Mouse (Mus musculus) CH12.LX (cell line): ENCODE measurements around the gene Sptlc3. TPM values are rescaled to one million over a fixed set of nuclear protein-coding genes. Genes with fewer than 3 reads are reported as not detected.

ENCODE experiments used
- DNase-seq: peaks from one replicate; pipeline ENCODE4 v3.0.0-alpha.2; 2013; ENCODE audit errors: extremely low read depth
- H3K27ac ChIP-seq: 2 replicates; pipeline ENCODE4 v1.5.1; 2012; ENCODE audit warnings: low read depth, mild to moderate bottlenecking, control low read depth, moderate library complexity; ENCODE audit not compliant: insufficient read depth
- H3K27me3 ChIP-seq: replicated peaks from 2 replicates; pipeline ENCODE3; 2012; ENCODE audit warnings: inconsistent platforms
- H3K36me3 ChIP-seq, 2 experiments: replicated peaks in 1 of 2; 2 replicates each; pipeline versions ENCODE3 to v1.6.1; 2012; ENCODE audit warnings: inconsistent platforms in 1 of 2, low read length in 1 of 2, mild to moderate bottlenecking in 1 of 2, mixed read lengths in 1 of 2, moderate library complexity in 1 of 2; ENCODE audit not compliant: control insufficient read depth in 1 of 2, insufficient read depth in 1 of 2
- H3K4me1 ChIP-seq, 2 experiments: 2 replicates each; pipeline ENCODE4 v1.6.1; 2012; ENCODE audit warnings: inconsistent platforms in 1 of 2, moderate library complexity in 1 of 2; ENCODE audit not compliant: insufficient read depth in 2 of 2, control insufficient read depth in 1 of 2
- H3K4me2 ChIP-seq: 2 replicates; pipeline ENCODE4 v1.6.1; 2012; ENCODE audit warnings: low read depth, mild to moderate bottlenecking, control low read depth; ENCODE audit not compliant: poor library complexity, insufficient read depth, severe bottlenecking
- H3K4me3 ChIP-seq, 3 experiments: fragments of 150-350 bp in 1 of 3; sonication (generic) in 1 of 3; replicated peaks in 1 of 3; 2 replicates each; pipeline versions ENCODE3 to v1.5.1; 2011 to 2012; ENCODE audit warnings: low read depth in 2 of 3, low read length in 2 of 3, mild to moderate bottlenecking in 2 of 3, moderate library complexity in 2 of 3, control low read depth in 1 of 3, improper control_type of control experiment in 1 of 3, inconsistent platforms in 1 of 3, mixed read lengths in 1 of 3; ENCODE audit not compliant: poor library complexity in 1 of 3
- H3K79me2 ChIP-seq: replicated peaks from 2 replicates; pipeline ENCODE4 v1.6.1; 2012; ENCODE audit warnings: mild to moderate bottlenecking, moderate library complexity; ENCODE audit not compliant: control insufficient read depth, poor library complexity, insufficient read depth, severe bottlenecking; ENCODE audit errors: extremely low read depth
- H3K9ac ChIP-seq: 2 replicates; pipeline ENCODE4 v1.6.1; 2012; ENCODE audit warnings: low read depth, mild to moderate bottlenecking, control low read depth, moderate library complexity; ENCODE audit not compliant: insufficient read depth
- H3K9me3 ChIP-seq: replicated peaks from 2 replicates; pipeline ENCODE3; 2012; ENCODE audit warnings: low read length, inconsistent platforms, mixed read lengths
- BHLHE40 ChIP-seq: IDR thresholded peaks from 2 replicates; pipeline ENCODE4 v1.6.1; 2011; ENCODE audit warnings: mild to moderate bottlenecking, low read depth, low read length, improper control_type of control experiment
- CHD1 ChIP-seq: IDR thresholded peaks from 2 replicates; pipeline ENCODE4 v1.6.1; 2012; ENCODE audit warnings: low read depth, low read length, improper control_type of control experiment, inconsistent platforms
- CHD2 ChIP-seq: IDR thresholded peaks from 2 replicates; pipeline ENCODE4 v1.6.1; 2011; ENCODE audit warnings: low read length, improper control_type of control experiment
- CTCF ChIP-seq, 2 experiments: IDR thresholded peaks in 1 of 2; conservative IDR thresholded peaks in 1 of 2; 2 replicates each; pipeline ENCODE4 v1.5.1; 2011 to 2012; ENCODE audit warnings: low read depth in 2 of 2, low read length in 2 of 2, improper control_type of control experiment in 1 of 2, inconsistent platforms in 1 of 2, mild to moderate bottlenecking in 1 of 2, moderate library complexity in 1 of 2
- E2F4 ChIP-seq: IDR thresholded peaks from 2 replicates; pipeline ENCODE4 v1.6.1; 2011; ENCODE audit warnings: low read depth, low read length, improper control_type of control experiment; ENCODE audit not compliant: insufficient replicate concordance
- ELF1 ChIP-seq: IDR thresholded peaks from 2 replicates; pipeline ENCODE4 v1.6.1; 2014; ENCODE audit warnings: low read depth, mild to moderate bottlenecking, inconsistent platforms, low read length, improper control_type of control experiment
- GABPA ChIP-seq: IDR thresholded peaks from 2 replicates; pipeline ENCODE4 v1.6.1; 2012; ENCODE audit warnings: low read depth, low read length, improper control_type of control experiment, inconsistent platforms; ENCODE audit not compliant: insufficient replicate concordance
- JUN ChIP-seq: IDR thresholded peaks from 2 replicates; pipeline ENCODE4 v1.6.1; 2011; ENCODE audit warnings: low read depth, mild to moderate bottlenecking, low read length, improper control_type of control experiment, moderate library complexity; ENCODE audit not compliant: insufficient read depth
- JUND ChIP-seq: conservative IDR thresholded peaks from 2 replicates; pipeline ENCODE4 v1.6.1; 2011; ENCODE audit warnings: low read depth, low read length, improper control_type of control experiment
- MAX ChIP-seq: IDR thresholded peaks from 2 replicates; pipeline ENCODE4 v1.6.1; 2011; ENCODE audit warnings: low read length, improper control_type of control experiment
- MAZ ChIP-seq: IDR thresholded peaks from 2 replicates; pipeline ENCODE4 v1.6.1; 2012; ENCODE audit warnings: low read depth, mild to moderate bottlenecking, inconsistent platforms, low read length, improper control_type of control experiment, moderate library complexity
- MEF2A ChIP-seq: IDR thresholded peaks from 2 replicates; pipeline ENCODE4 v1.6.1; 2014; ENCODE audit warnings: low read depth, mild to moderate bottlenecking, inconsistent platforms, low read length, improper control_type of control experiment, borderline replicate concordance
- MXI1 ChIP-seq: IDR thresholded peaks from 2 replicates; pipeline ENCODE4 v1.6.1; 2011; ENCODE audit warnings: mild to moderate bottlenecking, low read depth, low read length, improper control_type of control experiment
- MYC ChIP-seq: IDR thresholded peaks from 2 replicates; pipeline ENCODE4 v1.6.1; 2011; ENCODE audit warnings: low read depth, mild to moderate bottlenecking, improper control_type of control experiment, low read length
- PAX5 ChIP-seq: IDR thresholded peaks from 2 replicates; pipeline ENCODE4 v1.6.1; 2012; ENCODE audit warnings: low read length, inconsistent platforms, mixed read lengths
- POLR2A ChIP-seq: IDR thresholded peaks from 2 replicates; pipeline ENCODE4 v1.6.1; 2011; ENCODE audit warnings: low read depth, mild to moderate bottlenecking, improper control_type of control experiment, low read length
- POLR2AphosphoS2 ChIP-seq: IDR thresholded peaks from 2 replicates; pipeline ENCODE4 v1.6.1; 2011; ENCODE audit warnings: low read depth, low read length, improper control_type of control experiment
- RAD21 ChIP-seq: IDR thresholded peaks from 2 replicates; pipeline ENCODE4 v1.6.1; 2011; ENCODE audit warnings: low read depth, mild to moderate bottlenecking, low read length, improper control_type of control experiment, moderate library complexity
- SIN3A ChIP-seq: IDR thresholded peaks from 2 replicates; pipeline ENCODE4 v1.6.1; 2012; ENCODE audit warnings: low read length, improper control_type of control experiment, inconsistent platforms
- TBP ChIP-seq: conservative IDR thresholded peaks from 2 replicates; pipeline ENCODE4 v1.6.1; 2011; ENCODE audit warnings: low read depth, low read length, improper control_type of control experiment
- USF2 ChIP-seq: conservative IDR thresholded peaks from 2 replicates; pipeline ENCODE4 v1.6.1; 2011; ENCODE audit warnings: low read depth, low read length, improper control_type of control experiment
- ZC3H11A ChIP-seq: IDR thresholded peaks from 2 replicates; pipeline ENCODE4 v1.6.1; 2012; ENCODE audit warnings: low read depth, mild to moderate bottlenecking, inconsistent platforms, low read length, improper control_type of control experiment
- ZMIZ1 ChIP-seq: IDR thresholded peaks from 2 replicates; pipeline ENCODE4 v1.6.1; 2012; ENCODE audit warnings: low read depth, mild to moderate bottlenecking, inconsistent platforms, low read length, improper control_type of control experiment
- ZNF384 ChIP-seq: IDR thresholded peaks from 2 replicates; pipeline ENCODE4 v1.6.1; 2012; ENCODE audit warnings: low read depth, low read length, improper control_type of control experiment, inconsistent platforms
- dilution Hi-C: fragments of 300-500 bp; cut with MboI; formaldehyde crosslinking; loops from 2 replicates; pipeline ENCODE4 v1.14.3; 2020; ENCODE audit warnings: low sequenced_read_pairs; ENCODE audit not compliant: extremely low pct_unique_long_range_greater_than_20kb, extremely low pct_ligation_motif_present
- in situ Hi-C: fragments of 300-500 bp; cut with MboI; formaldehyde crosslinking; loops from 3 replicates; pipeline ENCODE4 v1.14.3; 2019; ENCODE audit warnings: low sequenced_read_pairs, low pct_ligation_motif_present, low pct_unique_long_range_greater_than_20kb, mixed read lengths
- polyA plus RNA-seq: library from polyadenylated mRNA; unstranded; fragments of >175 nt; gene quantifications from 2 replicates; pipeline ENCODE4 v1.2.1, GENCODE M21; 2012; ENCODE audit warnings: low read depth; ENCODE audit not compliant: insufficient read length
- total RNA-seq, 2 experiments: library from RNA; depleted of rRNA; stranded (reverse); fragments of 300-350 nt in 1 of 2; fragments of >200 nt in 1 of 2; gene quantifications; 2 replicates each; pipeline ENCODE4 v1.2.3; 2012 to 2014

Sptlc3 gene
- total and polyA plus RNA-seq, 3 experiments = not detected

GRCm38 (mm10) chr2:139626496-139626895 lies 132.8 kb downstream of the Sptlc3 start:
- H3K4me2 ChIP-seq = no peak overlapping the region
- no peak for TF ChIP-seq CHD2
- no peak for TF ChIP-seq TBP
- no peak for TF ChIP-seq USF2
- TF ChIP-seq POLR2A = no peak
- TF ChIP-seq MAZ = no peak
- TF ChIP-seq JUND = no peak
- TF ChIP-seq JUN = no peak
- in situ Hi-C loops = no loop called here

GRCm38 (mm10) chr2:139628731-139629130 lies 135.0 kb downstream of the Sptlc3 start:
- Histone ChIP-seq H3K4me1 (peaks cover 0 to 6% of the 10 kb centered on the region in 2 experiments; a peak in 1 of 4 replicates), H3K36me3 (no peaks in the 10 kb centered on the region), H3K9me3 (no peaks in the 10 kb centered on the region), H3K79me2 (no peaks in the 10 kb centered on the region), H3K4me3 (peak overlapping the region in 1 of 3 experiments; percentile 41), H3K27ac (no peak overlapping the region), H3K27me3 (no peaks in the 10 kb centered on the region), H3K9ac (peak overlapping the region; percentile 66), H3K4me2 (peak overlapping the region; percentile 88)
- in situ Hi-C loops = no loop called here
- no peak for DNase-seq
- TF ChIP-seq ZMIZ1 (no peak), CTCF (conservative IDR thresholded peaks at IDR 0.05 in 1 of 2, IDR thresholded peaks at IDR 0.05 in 1 of 2; ENCODE audit: low read depth in 2 of 2, low read length in 2 of 2) (no peak), ELF1 (no peak), CHD1 (no peak), MEF2A (no peak), SIN3A (no peak), ZNF384 (no peak), E2F4 (no peak), MAX (no peak), GABPA (no peak), BHLHE40 (peak; percentile 36; the same call in 1 of the 2 replicates), PAX5 (no peak), JUND (no peak), POLR2AphosphoS2 (no peak), MXI1 (peak; percentile 43), RAD21 (no peak), MYC (0 out of 2 replicates have a peak, but pooled peaks have one; percentile 41), ZC3H11A (no peak)
- dilution Hi-C loops = no loop called here

More at GRCm38 (mm10) chr2:139626496-139626895, 132.8 kb downstream of the Sptlc3 start:
- DNase-seq = no peak
- Histone ChIP-seq H3K36me3 (no peaks in the 10 kb centered on the region), H3K27ac (no peak overlapping the region), H3K9ac (no peak overlapping the region), H3K79me2 (no peaks in the 10 kb centered on the region), H3K4me1 (peaks cover 0 to 6% of the 10 kb centered on the region in 2 experiments; a peak in 1 of 4 replicates), H3K9me3 (no peaks in the 10 kb centered on the region), H3K4me3 (no peak overlapping the region), H3K27me3 (peaks cover 4% of the 10 kb centered on the region)
- dilution Hi-C loops = no loop called here
